ENCODE assay signal across 17 mouse cellular contexts in the genomic region with DNA sequence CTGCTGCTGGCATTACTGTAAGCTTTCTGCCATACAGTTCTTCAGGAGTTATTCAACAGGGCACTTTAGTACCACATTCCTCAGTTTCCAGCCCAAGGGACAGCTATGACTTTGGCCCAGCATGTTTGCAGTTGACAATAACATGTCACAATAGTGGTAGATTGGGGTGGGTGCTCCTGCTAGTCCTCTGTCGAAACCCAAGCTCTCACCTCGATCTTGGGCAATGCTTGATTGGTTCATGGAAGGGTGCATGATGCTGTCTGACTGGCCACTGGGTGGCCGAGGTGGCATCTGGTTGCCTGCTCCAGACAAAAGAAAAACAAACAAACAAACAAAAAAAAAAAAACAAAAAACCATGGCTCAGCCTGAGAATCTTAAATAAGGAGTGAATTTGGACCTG.
"Had no signal": no experiment of that assay in that cellular context is flagged by ENCODE, and none has a peak within 500 bp of the region (broad histone marks: within the 10 kb centered on the region; RNA-seq: fewer than 3 reads in every experiment).

No protein-coding gene starts in this region.

- H3K9ac ChIP-seq: limb, embryonic 15.5 days; liver, embryonic 13.5 days; midbrain, embryonic 12.5 days; neural tube, embryonic 15.5 days had no signal

- ATAC-seq: inflammation-experienced regulatory T-cells, adult 6 months; intestine, postnatal 0 days had no signal

- DNase-seq: kidney, adult 9 months; kidney, postnatal 10 days; kidney, postnatal 4 days; layer of hippocampus, postnatal 36 days; liver, embryonic 13.5 days; lung, adult 18-20 months; lung, postnatal 4 days; right cerebral cortex, adult 18-20 months; right cerebral cortex, postnatal 25 days; thymus, adult 2 months; thymus, postnatal 25 days had no signal

- H3K4me3 ChIP-seq: limb, embryonic 15.5 days; liver, embryonic 13.5 days; midbrain, embryonic 12.5 days; myocyte; neural tube, embryonic 15.5 days had no signal

- H3K4me1 ChIP-seq: midbrain, embryonic 12.5 days had no signal

- H3K9me3 ChIP-seq: limb, embryonic 15.5 days; liver, embryonic 13.5 days; midbrain, embryonic 12.5 days; neural tube, embryonic 15.5 days had no signal

- H3K4me2 ChIP-seq: limb, embryonic 15.5 days; liver, embryonic 13.5 days; midbrain, embryonic 12.5 days; neural tube, embryonic 15.5 days had no signal

- H3K27ac ChIP-seq: limb, embryonic 15.5 days; liver, embryonic 13.5 days; midbrain, embryonic 12.5 days; neural tube, embryonic 15.5 days had no signal

- H3K27me3 ChIP-seq: limb, embryonic 15.5 days; liver, embryonic 13.5 days; midbrain, embryonic 12.5 days; neural tube, embryonic 15.5 days had no signal
